Mouse (Mus musculus) frontal cortex, postnatal 14 days (tissue): Measurements from ENCODE around the gene Elof1.
"Not testable (repeated sequence)": the region's sequence is repeated elsewhere in the genome, so short reads cannot be mapped to it uniquely, and the experiment has no call there.

Experiments
- DNase-seq, 2 experiments: peaks; one replicate each; pipeline ENCODE4 v3.0.0; 2022; ENCODE audit warnings: low spot score in 2 of 2

Gene Elof1

GRCm38 (mm10) chr9:22116740-22117426 lies at the start of gene Elof1:
Gene Elof1 (minus strand): TSS chr9:22117172.
- peak; percentile 92 to 93 for DNase-seq

- DNase-seq = no peak
Measured at GRCm38 (mm10) chr9:22166686-22167085, 49.7 kb upstream of the Elof1 start.

- no peak for DNase-seq
Measured at GRCm38 (mm10) chr9:22165964-22166363, 49.0 kb upstream of the Elof1 start.

- DNase-seq = peak; percentile 21 to 46
Measured at GRCm38 (mm10) chr9:22164711-22165668, 48.0 kb upstream of the Elof1 start.

GRCm38 (mm10) chr9:22162912-22163311 lies 45.9 kb upstream of the Elof1 start:
- DNase-seq = no peak

- DNase-seq = no peak
Measured at GRCm38 (mm10) chr9:22162305-22162704, 45.3 kb upstream of the Elof1 start.

- DNase-seq = no peak
Measured at GRCm38 (mm10) chr9:22161299-22161698, 44.3 kb upstream of the Elof1 start.

- DNase-seq = peak in 1 of 2 experiments; percentile 6
Measured at GRCm38 (mm10) chr9:22157516-22158265, 40.7 kb upstream of the Elof1 start.

- peak; percentile 95 to 97 for DNase-seq
Measured at GRCm38 (mm10) chr9:22156497-22157245, 39.7 kb upstream of the Elof1 start, which contains the start of gene Pigyl. Gene Pigyl (plus strand): TSS chr9:22156846.

- DNase-seq = peak in 1 of 2 experiments; percentile 56
Measured at GRCm38 (mm10) chr9:22155614-22156013, 38.6 kb upstream of the Elof1 start.

- no peak for DNase-seq
Measured at GRCm38 (mm10) chr9:22153810-22154209, 36.8 kb upstream of the Elof1 start.

GRCm38 (mm10) chr9:22150946-22151345 lies 34.0 kb upstream of the Elof1 start:
- no peak for DNase-seq

- DNase-seq = not testable (repeated sequence)
Measured at GRCm38 (mm10) chr9:22150249-22150693, 33.3 kb upstream of the Elof1 start.

- no peak for DNase-seq
Measured at GRCm38 (mm10) chr9:22149426-22150248, 32.7 kb upstream of the Elof1 start.

GRCm38 (mm10) chr9:22144304-22144965 lies 27.5 kb upstream of the Elof1 start:
- DNase-seq = no peak

GRCm38 (mm10) chr9:22143108-22144037 lies 26.4 kb upstream of the Elof1 start:
- DNase-seq = peak; percentile 72 to 90

GRCm38 (mm10) chr9:22139746-22140145 lies 22.8 kb upstream of the Elof1 start:
- no peak for DNase-seq

GRCm38 (mm10) chr9:22138480-22138879 lies 21.5 kb upstream of the Elof1 start:
- DNase-seq = no peak
